Mouse (Mus musculus) kidney, postnatal 36 days (tissue): ENCODE data around the gene Agpat2.

Experiments
- DNase-seq, 2 experiments: peaks; one replicate each; pipeline ENCODE4 v3.0.0; 2021 to 2022; ENCODE audit warnings: mixed read lengths in 2 of 2

Agpat2 gene

GRCm38 (mm10) chr2:26625419-26625818, 21.2 kb upstream of the Agpat2 start:
- no peak for DNase-seq

GRCm38 (mm10) chr2:26622984-26623383, 18.8 kb upstream of the Agpat2 start:
- DNase-seq = no peak

GRCm38 (mm10) chr2:26621246-26621645, 17.0 kb upstream of the Agpat2 start:
- no peak for DNase-seq

GRCm38 (mm10) chr2:26617928-26618327, 13.7 kb upstream of the Agpat2 start:
- DNase-seq = no peak

- DNase-seq = no peak
These were observed 13.1 kb upstream of the Agpat2 start for GRCm38 (mm10) chr2:26617331-26617730.

- no peak for DNase-seq
These were observed 11.4 kb upstream of the Agpat2 start for GRCm38 (mm10) chr2:26615459-26616124.

GRCm38 (mm10) chr2:26614903-26615302, 10.7 kb upstream of the Agpat2 start:
- no peak for DNase-seq

GRCm38 (mm10) chr2:26611896-26612295, 7.7 kb upstream of the Agpat2 start:
- no peak for DNase-seq

GRCm38 (mm10) chr2:26611054-26611453, 6.8 kb upstream of the Agpat2 start:
- DNase-seq = no peak

- no peak for DNase-seq
These were observed 6.3 kb upstream of the Agpat2 start for GRCm38 (mm10) chr2:26610526-26610925.

GRCm38 (mm10) chr2:26609261-26609661, 5.0 kb upstream of the Agpat2 start:
- DNase-seq = no peak

- DNase-seq = no peak
These were observed 4.6 kb upstream of the Agpat2 start for GRCm38 (mm10) chr2:26608781-26609180.

GRCm38 (mm10) chr2:26607056-26607910, 3.1 kb upstream of the Agpat2 start:
- no peak for DNase-seq

GRCm38 (mm10) chr2:26606579-26606978, 2.4 kb upstream of the Agpat2 start:
- DNase-seq = no peak

GRCm38 (mm10) chr2:26605331-26605730, 1.1 kb upstream of the Agpat2 start:
- no peak for DNase-seq

GRCm38 (mm10) chr2:26603159-26603558, 1.1 kb downstream of the Agpat2 start:
- no peak for DNase-seq

- no peak for DNase-seq
These were observed 1.6 kb downstream of the Agpat2 start for GRCm38 (mm10) chr2:26602631-26603030.

- DNase-seq = no peak
These were observed 2.6 kb downstream of the Agpat2 start for GRCm38 (mm10) chr2:26601595-26601994.

- DNase-seq = peak in 1 of 2 experiments; percentile 9
These were observed 3.6 kb downstream of the Agpat2 start for GRCm38 (mm10) chr2:26600664-26601063.

- DNase-seq = peak; percentile 46 to 63
These were observed 4.3 kb downstream of the Agpat2 start for GRCm38 (mm10) chr2:26599965-26600364.

GRCm38 (mm10) chr2:26598462-26598861, 5.8 kb downstream of the Agpat2 start:
- no peak for DNase-seq

- DNase-seq = no peak
These were observed 6.4 kb downstream of the Agpat2 start for GRCm38 (mm10) chr2:26597810-26598209.

- DNase-seq = peak in 1 of 2 experiments; percentile 7
These were observed 7.3 kb downstream of the Agpat2 start for GRCm38 (mm10) chr2:26596898-26597297.
